Mouse (Mus musculus) liver (tissue): Measurements from ENCODE around the gene Paqr6.
"Not testable (repeated sequence)": the region's sequence is repeated elsewhere in the genome, so short reads cannot be mapped to it uniquely, and the experiment has no call there.

ENCODE experiments used
- DNase-seq: peaks from one replicate; pipeline ENCODE4 v3.0.0-alpha.2; 2020; ENCODE audit warnings: mixed read lengths

Paqr6 gene

DNA sequence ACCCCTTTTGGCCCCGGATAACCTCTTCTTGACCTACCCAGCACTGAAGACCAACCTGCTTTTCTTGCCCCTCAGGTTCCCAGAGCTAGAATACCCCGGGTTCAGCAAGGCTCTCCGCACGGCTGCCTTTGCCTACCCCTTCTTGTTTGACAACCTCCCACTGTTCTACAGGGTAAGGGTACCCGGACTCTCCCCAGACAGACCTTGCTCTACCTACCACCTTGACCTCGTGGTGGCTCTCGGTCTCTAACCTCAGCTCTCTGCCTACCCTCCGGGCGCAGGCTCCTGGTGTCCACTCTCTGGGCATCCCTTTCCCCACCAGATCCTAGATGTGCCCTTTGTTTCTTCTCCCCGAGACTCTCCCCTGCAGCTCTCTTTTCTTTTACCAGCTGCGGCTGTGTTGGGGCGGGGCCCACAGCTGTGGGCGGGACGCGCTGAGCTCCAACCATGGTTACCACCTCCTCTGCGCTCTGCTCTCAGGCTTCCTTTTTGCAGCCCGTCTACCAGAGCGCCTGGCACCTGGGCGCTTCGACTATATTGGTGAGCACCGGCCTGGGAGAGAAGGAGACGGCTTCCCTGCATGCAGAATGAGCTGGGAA is 2.5 kb downstream of the Paqr6 start:
- peak; percentile 64 for DNase-seq

DNA sequence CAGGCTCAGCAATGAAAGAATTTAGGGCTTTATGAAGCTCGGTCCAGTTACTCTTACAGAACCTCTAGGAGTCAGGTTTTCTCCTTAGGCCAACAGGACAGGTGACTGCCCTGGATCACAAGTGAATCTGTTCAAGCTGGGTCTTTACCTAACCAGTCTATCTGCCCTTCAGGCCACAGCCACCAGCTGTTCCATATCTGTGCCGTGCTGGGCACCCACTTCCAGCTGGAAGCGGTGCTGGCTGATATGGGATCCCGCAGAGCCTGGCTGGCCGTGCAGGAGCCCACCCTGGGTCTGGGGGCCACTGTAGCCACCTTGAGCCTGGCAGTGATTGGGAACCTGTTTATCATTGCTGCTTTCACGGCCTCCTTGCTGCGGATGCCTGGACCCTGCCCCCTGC is 3.1 kb downstream of the Paqr6 start:
- not testable (repeated sequence) for DNase-seq

DNA sequence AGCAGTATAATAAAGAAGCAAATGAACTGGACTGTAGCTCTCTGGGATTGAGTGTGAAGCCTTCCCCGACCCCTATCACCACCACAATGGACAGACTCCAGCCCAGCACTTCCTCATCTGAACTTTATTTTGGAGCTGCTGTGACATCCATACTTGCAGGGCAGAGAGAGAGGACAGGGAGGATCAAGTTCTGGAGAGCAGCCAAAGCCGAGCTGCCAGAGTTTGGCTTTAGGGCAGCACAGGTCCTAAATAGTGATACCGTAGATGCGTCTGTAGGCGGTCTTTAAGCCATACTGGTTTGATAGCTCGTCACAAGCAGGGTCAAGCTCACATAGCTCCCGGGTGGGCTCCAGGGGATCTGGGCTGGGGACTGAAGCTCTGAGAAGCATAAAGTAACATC is 4.1 kb downstream of the Paqr6 start:
- DNase-seq = not testable (repeated sequence)

DNA sequence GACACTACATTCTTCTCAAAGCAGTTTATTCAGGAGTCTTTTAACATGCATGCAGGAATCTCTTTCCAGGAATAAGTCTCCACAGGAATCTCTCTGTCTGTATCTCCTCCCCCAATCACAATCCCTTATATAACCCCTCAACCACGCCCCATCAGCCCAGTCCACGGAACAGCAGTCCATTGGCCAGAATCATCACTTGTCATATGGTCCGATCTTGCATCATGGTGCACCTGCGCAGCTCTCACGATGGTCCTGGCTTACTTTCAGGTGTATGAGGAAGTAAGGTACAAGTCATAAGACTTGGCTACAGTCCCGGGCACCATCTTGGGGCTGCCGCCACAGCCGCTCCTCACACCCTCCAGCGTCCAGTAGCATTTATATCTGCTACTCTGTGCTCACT is 8.3 kb downstream of the Paqr6 start, which contains the start of gene Bglap3:
Gene Bglap3, minus strand, starts transcription at position 101 of the 400 bp plus-strand sequence.
- not testable (repeated sequence) for DNase-seq

DNA sequence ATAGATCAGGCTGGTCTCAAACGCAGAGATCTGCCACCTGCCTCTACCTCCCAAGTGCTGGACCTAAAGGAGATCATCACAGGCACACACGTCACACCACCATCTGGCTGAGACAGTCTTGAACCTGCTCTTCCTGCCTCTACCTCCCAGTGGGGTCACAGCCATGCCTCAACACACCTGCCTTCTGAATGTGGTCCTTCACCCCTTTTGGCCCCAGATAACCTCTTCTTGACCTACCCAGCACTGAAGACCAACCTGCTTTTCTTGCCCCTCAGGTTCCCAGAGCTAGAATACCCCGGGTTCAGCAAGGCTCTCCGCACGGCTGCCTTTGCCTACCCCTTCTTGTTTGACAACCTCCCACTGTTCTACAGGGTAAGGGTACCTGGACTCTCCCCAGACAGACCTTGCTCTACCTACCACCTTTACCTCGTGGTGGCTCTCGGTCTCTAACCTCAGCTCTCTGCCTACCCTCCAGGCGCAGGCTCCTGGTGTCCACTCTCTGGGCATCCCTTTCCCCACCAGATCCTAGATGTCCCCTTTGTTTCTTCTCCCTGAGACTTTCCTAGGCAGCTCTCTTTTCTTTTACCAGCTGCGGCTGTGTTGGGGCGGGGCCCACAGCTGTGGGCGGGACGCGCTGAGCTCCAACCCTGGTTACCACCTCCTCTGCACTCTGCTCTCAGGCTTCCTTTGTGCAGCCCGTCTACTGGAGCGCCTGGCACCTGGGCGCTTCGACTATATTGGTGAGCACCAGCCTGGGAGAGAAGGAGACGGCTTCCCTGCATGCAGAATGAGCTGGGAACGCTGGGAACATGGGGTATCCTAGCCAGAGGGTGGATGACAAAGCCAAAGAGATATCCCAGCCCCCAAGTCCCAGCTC is 11.6 kb downstream of the Paqr6 start:
- peak; percentile 65 for DNase-seq

DNA sequence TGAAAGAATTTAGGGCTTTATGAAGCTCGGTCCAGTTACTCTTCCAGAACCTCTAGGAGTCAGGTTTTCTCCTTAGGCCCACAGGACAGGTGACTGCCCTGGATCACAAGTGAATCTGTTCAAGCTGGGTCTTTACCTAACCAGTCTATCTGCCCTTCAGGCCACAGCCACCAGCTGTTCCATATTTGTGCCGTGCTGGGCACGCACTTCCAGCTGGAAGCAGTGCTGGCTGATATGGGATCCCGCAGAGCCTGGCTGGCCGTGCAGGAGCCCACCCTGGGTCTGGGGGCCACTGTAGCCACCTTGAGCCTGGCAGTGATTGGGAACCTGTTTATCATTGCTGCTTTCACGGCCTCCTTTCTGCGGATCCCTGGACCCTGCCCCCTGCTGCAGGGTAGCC is 12.3 kb downstream of the Paqr6 start:
- DNase-seq = not testable (repeated sequence)

DNA sequence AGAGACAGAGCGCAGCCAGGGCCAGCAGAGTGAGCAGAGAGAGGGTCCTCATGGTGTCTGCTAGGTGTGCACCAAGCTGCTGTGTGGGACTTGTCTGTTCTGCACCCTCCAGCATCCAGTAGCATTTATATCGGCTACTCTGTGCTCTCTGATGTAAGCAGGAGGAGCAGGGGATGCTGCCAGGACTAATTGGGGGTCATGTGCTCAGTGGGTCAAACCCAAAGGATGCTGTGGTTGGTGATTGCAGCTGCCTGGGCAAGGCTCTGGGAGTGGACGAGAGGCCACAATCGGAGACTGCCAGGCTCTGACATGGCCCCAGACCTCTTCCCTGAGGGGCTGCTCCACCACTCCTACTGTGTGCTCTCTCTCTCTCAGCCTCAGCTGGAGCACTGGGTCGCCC is 14.2 kb downstream of the Paqr6 start, which contains the start of gene Bglap2:
Gene Bglap2, minus strand, starts transcription at position 101 of the 400 bp plus-strand sequence.
- not testable (repeated sequence) for DNase-seq

DNA sequence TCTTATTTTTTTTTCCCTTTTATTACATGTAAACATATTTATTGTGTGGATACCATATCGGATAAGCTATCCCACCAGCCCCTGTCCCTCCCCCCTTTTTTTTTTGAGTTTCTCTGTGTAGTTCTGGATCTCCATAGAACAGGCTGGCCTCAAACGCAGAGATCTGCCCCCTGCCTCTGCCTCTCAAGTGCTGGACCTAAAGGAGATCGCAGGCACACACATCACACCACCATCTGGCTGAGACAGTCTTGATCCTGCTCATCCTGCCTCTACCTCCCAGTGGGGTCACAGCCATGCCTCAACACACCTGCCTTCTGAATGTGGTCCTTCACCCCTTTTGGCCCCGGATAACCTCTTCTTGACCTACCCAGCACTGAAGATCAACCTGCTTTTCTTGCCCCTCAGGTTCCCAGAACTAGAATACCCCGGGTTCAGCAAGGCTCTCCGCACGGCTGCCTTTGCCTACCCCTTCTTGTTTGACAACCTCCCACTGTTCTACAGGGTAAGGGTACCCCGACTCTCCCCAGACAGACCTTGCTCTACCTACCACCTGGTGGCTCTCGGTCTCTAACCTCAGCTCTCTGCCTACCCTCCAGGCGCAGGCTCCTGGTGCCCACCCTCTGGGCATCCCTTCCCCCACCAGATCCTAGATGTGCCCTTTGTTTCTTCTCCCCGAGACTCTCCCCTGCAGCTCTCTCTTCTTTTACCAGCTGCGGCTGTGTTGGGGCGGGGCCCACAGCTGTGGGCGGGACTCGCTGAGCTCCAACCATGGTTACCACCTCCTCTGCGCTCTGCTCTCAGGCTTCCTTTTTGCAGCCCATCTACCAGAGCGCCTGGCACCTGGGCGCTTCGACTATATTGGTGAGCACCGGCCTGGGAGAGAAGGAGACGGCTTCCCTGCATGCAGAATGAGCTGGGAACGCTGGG is 17.3 kb downstream of the Paqr6 start:
- DNase-seq = peak; percentile 72

DNA sequence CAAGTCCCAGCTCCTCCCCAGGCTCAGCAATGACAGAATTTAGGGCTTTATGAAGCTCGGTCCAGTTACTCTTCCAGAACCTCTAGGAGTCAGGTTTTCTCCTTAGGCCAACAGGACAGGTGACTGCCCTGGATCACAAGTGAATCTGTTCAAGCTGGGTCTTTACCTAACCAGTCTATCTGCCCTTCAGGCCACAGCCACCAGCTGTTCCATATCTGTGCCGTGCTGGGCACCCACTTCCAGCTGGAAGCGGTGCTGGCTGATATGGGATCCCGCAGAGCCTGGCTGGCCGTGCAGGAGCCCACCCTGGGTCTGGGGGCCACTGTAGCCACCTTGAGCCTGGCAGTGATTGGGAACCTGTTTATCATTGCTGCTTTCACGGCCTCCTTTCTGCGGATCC is 18.0 kb downstream of the Paqr6 start:
- DNase-seq = not testable (repeated sequence)

DNA sequence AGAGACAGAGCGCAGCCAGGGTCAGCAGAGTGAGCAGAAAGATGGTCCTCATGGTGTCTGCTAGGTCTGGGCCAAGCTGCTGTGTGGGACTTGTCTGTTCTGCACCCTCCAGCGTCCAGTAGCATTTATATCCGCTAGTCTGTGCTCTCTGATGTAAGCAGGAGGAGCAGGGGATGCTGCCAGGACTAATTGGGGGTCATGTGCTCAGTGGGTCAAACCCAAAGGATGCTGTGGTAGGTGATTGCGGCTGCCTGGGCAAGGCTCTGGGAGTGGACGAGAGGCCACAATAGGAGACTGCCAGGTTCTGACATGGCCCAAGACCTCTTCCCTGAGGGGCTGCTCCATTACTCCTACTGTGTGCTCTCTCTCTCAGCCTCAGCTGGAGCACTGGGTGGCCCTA is 20.0 kb downstream of the Paqr6 start, which contains the start of gene Bglap:
Gene Bglap, minus strand, starts transcription at position 101 of the 400 bp plus-strand sequence.
- DNase-seq = no peak

DNA sequence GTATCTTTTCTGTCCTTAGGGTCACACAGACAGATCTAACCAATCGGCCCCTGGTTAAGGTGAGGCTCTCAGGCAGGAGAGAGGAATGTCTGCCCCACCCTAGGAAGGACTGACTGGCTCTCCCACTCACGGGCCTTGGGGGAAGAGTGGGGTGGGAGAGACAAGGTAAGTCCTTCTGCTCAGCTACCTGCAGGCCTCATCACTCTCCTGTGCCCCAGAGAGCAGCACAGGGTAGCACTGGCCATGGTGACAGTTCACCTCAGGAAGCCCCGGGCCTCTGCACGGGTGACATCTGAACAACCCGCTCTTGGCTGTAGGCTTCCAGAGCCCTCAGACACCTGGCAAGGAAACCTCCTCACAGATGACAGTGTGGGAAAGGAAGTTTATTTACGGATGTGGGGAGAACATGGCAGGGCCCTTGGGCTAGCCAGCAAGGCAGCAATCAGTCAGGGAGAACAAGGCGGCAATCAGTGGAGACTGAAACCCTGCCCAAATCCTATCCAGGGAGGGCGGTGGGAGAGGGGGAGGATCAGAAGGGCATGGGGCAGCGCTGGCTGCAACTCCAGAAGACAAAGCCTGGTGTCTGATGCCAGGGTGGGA is 29.5 kb downstream of the Paqr6 start:
- no peak for DNase-seq

DNA sequence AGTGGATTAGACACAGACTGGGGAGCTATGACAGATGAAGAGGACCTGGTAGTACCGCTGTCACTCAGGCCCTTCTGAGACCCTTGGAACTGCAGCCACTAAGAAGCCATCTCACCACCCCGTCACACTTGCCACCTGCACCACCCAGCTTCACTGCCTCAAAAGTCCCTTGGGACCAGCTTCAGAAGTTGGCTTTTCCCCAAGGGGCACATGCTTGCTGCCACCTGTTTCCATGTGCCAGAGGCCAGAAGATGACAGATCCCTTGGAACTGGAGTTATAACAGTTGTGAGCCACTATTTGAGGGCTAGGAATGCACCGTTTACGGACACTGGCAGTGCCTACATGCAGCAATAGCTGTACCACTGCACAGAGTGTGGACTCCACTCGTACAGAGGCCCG is 30.9 kb downstream of the Paqr6 start:
- no peak for DNase-seq

DNA sequence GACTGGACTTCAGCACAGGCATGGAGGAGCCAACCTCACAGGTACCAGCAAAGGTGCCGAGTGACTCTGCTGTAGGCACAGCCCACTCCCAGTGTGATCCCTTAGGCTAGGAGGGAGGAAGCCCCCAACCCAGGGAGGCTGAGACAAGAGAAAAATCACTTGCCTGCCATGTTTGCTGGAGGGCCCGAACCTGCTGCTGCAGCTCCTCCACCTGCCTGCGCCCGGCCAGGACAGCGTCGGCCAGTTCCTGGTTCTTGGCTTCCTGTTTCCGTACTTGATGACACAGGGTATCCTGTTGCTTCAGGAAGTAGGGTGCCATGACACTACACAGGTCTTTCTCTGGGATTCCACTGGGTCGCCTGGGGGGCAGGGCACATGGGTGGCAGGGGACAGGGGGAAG is 31.4 kb downstream of the Paqr6 start:
- no peak for DNase-seq

DNA sequence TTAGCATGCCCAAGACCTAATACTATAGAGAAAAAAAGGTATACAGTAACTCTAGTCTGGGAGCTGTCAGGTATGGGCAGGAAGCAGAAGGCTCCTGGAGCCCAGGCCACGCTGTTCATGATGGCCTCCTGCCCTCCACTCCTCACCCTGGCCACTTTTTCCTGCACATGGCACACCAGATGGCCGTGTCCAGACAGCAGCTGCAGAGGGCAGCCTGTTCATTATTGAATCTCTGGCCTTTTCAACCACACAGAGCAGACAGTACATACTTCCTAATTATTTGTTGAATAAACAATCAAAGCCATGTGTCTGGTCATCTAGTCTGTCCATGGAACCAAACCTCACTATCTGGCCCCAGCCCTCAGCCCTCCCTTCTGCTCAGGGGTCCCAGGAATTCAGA is 34.3 kb downstream of the Paqr6 start:
- no peak for DNase-seq

DNA sequence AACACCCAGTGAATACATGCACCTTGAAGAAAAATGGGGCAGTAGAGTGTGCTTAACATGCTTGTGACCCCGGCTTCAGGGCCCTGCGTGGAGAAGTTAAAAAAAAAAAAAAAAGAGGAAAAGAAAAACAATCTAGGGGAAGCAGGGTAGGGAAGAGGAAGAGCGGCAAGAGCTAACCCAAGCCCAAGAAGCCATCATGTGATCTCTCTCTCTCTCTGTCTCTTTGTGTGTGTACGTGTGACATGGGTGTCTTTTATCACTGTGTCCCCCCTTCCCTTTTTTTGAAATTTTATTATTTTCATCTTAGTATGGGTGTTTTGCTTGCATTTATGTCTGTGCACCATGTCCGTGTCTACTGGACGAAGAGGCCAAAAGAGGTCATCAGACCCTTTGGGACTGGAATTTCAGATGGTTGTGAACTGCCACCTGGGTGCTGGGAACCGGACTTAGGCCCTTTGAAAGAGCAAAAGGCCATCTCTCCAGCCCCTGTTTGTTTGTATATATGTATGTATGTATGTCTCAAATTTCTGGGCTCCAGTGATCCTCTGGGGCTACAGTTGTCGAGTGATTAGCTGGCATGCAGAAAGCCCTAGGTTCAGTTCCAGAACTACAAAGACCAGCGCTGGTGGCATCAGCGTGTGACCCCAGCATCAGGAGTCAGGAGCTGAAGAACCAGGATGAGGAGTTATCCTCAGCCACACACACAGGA is 39.3 kb downstream of the Paqr6 start:
- DNase-seq = no peak

DNA sequence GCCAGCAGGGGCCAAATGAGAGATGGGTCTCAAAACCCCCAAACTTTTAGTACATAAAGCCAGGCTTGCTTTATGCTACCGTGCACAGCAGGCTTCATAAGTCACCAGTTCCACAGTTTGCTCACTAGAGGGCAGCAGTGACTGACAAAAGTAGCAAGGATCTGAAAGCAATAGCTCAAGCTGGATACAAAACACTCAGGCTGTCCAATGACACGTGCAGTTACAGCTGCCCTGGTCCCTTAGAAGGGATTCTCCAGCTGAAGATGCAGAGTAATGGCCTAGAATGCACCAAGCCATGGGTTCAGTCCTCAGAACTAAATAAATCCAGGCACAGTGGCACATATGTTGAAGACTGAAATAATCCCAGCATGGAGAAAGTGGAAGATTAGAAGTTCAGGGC is 42.7 kb downstream of the Paqr6 start:
- DNase-seq = peak; percentile 72

DNA sequence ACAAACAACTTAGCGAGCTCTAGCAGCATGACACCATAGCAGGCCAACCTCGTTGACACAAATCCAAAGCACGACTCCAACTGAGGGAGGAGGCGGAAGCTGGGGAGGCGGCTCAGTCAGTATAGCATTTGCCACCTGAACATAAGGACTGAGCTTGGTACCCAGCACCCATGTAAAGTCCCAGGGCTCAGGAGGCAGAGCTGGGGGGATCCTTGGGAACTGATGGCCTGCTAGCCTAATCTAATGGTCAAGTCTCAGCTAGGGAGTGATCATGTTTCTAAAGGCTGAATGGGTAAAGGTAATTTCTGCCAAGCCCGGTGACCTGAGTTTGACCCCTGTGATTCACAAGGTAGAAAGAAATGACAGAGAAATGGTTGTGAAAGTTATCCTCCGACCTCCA is 43.1 kb downstream of the Paqr6 start:
- DNase-seq = no peak

DNA sequence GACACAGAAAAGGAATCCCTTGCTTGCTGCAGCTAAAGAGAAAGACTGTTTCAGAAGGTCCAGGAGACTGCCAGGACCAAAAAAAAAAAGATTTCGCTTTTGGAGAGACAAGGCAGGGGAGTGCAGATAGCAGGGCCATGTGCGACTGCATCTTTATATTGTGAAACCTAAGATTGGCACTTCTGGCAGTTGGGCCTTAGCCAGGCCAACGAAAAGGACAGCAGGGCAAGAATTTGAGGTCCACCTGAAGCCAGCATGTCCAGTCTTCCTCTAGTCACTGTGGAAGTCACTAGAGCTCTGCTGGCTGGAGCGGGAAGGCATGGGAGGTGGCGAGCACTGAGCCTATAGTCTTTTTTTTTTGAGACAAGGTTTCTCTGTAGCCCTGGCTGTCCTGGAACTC is 44.6 kb downstream of the Paqr6 start:
- no peak for DNase-seq

DNA sequence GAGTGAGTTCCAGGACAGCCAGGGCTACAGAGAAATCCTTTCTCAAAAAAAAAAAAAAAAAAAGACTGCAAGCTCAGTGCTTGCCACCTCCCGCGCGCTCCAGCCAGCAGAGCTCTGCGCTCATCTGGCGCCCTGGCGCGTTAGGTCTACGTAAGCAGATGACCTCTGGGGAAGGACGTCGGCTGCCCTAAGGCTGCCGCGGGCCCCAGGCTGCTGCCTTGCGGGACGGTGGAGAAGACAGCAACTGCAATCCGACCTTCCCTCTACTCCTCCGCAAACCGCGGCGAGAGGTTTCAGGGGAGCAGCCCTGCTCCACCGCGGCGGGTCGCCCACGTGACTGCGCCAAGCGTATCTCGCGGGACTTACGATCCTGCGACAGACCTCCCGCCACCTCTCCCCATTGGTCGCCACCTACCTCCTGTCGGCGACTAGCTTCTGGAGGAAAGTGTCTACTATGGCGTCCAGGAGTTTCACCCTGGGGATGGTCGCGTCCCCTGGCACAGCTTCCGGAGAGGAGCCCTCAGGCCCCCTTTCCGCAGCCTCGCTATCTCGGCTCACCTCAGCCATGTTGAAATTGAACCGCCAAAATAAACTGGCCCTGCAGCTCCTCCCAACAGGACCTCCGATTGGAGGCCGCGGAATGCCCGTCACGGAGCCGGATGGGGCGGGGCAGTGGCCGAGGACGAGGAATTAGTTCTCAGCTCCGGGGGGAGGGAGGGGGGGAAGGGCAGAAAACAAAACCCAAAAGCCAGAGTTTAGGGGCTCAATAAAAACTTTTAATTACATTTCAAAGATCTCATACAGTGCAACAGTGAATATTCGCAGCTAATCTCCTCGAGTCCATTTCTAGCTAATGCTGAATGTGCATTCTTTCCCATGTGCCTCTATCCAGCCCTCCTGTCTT is 45.6 kb downstream of the Paqr6 start, which contains the start of gene Pmf1:
Gene Pmf1, minus strand, starts transcription at position 591 of the 904 bp plus-strand sequence.
- DNase-seq = peak; percentile 95

DNA sequence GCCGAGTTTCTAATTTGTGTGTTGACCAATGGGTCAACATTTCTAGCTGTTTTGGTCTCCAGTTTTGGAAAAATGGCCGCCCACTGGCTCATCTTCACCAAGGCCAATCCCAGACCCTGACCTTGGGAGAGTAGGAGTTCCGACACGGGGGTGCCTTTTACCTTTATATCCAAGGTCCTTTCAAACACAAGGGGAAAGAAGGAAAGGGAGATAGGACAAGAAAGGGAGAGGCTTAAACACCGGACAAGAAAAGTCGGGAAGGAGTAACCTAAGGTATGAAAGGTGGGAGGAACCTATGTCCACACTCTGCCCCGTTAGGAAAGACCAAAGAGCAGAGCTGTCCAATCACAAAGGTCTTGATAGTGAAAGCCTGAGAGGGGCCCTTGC is 46.3 kb downstream of the Paqr6 start:
- DNase-seq = peak; percentile 23

DNA sequence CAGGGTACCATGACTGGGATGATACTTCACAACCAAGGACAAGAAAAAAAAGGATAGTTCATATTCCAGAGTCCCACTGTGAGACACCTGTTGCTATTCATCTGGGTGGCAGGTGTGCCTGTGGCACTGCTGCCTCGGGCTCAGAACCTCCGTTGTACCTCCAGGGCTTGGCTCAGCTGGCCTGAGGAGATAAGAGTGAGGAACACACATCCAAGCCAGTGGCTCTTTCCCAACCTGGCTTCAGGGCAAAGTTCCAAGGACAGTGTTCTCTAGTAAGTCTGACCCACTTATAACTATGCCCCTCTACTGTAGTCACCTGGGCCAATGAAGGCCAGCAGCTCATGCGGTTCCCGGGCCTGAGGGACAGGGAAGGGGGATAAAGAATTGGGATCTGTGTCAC is 47.3 kb downstream of the Paqr6 start:
- DNase-seq = peak; percentile 77
